Mouse (Mus musculus): ENCODE measurements around the gene Susd1.

Susd1 gene

DNA sequence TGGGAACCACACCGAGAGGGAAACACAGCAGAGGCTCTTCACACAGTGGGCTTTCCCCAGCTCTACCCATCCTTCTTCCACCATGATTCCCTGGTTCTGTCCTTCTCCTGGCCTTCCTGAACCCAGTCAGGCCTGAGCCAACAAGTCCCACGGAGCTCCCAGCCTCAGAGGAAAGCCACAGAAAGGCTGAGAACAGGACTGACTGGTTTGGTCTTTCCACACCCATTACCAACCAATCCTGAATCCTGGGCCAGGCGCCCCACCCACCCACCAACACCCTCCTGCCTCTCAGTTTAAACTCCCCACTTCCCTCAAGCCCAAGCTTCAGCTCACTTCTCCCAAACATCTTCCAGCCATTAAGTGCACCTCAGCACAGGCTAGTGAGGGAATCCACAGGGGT, 4.4 kb downstream of the Susd1 start:
- DNase-seq (ENCODE audit: low read depth, low spot score), result no peak

DNA sequence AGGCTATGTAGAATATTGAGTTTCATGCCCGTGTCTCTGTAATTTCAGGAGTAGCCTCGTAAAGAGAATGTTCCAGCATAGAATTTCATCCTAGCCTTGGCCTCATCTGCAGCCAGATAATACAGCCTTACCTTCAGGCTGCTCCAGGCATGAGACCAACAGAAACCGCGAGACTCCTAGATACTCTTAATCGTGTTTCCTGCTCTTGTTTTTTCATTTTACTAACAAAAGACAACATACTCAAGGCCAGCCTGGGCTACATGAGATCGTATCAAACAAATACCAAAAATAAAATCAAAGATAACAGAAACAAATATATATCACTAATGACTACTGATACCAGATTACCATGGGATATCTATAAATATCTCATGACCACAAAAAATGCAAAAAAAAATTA, 9.3 kb downstream of the Susd1 start:
- no peak for DNase-seq (ENCODE audit: low read depth, low spot score)

DNA sequence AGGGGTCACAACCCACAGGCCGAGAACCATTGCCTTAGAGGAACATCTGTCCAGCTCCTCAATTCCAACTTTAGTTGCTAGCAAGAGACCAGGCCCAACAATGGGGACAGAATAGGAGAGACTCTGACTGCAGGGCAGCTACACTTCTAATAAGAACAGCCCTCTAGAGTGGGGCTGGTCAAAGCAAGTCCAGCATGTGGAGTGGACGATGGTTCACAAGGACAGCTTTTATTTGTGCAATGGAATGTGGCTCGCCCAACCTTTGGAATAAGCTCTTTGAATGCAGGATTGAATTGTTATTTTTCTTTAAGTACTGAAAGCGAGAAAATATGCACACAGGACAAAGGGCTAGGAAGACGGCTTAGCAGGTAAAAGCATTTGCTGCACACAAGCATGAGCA, 12.0 kb downstream of the Susd1 start:
- no peak for DNase-seq (ENCODE audit: low read depth, low spot score)

DNA sequence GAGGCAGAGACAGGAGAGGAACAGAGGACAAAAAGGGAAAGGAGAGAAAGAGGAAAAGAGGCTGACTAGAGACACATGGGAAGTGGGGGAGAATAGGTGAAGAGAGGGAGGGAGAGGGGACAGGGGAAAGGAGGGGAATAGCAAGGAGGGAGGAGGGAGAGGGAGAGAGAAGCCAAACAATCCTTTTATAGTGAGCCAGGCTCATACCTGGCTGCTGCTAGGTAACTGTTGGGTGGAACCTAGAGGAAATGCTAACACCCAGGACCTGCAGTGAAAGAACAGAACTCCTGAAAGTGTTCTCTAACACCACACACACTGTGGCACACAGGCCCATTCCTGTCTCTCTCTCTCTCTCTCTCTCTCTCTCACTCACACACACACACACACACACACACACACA, 15.6 kb downstream of the Susd1 start:
- no peak for DNase-seq (ENCODE audit: low read depth, low spot score)

DNA sequence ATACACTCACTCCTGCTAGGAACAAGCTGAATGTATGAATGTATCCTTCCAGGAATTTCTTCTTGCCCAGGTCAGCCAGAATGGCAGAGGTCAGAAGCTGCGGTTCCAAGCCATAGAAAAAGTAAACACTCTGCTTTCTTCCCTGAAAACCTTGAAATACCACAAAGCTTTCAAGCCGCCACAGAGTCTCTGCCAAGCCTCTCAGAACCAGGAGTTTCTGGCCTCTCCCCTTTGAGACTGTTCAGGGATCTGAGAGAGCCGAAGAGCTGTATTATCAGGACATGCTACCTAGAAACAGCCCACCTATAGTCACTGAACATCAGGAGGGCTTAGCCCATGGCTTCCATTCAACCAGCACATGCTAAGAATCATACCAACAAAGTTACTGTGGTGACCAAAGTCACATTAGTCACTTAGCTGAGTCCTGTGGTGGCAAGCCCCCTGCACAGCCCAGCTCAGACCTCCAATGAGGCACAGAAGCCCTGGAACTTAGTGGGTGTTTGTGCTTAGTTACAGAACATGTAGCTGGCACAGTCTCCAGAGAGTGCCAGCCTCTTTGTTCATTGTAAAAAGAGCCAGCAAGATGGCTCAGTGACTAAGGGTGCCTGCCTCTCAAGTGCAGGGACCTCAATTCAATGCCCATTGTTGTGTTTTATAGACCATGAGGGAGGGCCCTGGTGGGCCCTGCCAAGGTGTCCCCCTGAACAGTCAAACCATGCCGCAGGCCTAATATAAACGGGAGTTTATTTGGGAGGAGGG, 16.2 kb downstream of the Susd1 start:
- DNase-seq (ENCODE audit: low read depth, low spot score), result no peak

DNA sequence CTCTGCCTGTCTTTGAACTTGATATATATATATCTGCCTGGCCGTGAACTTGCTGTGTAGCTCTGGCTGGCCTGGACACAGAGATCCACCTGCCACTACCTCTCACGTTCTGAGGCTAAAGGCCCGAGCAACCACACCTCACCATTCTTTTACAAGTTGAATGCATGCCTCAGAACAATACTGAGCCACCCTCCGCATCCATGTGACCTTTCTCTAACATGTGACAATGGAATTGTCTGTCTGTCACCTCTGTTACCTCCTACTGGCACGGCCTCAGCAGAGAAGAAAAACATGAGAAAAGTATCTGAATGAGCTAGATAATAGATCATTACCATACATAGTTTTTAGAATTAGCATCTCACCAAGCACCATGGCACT, 17.1 kb downstream of the Susd1 start:
- peak; percentile 89 for DNase-seq (ENCODE audit: low read depth, low spot score)

DNA sequence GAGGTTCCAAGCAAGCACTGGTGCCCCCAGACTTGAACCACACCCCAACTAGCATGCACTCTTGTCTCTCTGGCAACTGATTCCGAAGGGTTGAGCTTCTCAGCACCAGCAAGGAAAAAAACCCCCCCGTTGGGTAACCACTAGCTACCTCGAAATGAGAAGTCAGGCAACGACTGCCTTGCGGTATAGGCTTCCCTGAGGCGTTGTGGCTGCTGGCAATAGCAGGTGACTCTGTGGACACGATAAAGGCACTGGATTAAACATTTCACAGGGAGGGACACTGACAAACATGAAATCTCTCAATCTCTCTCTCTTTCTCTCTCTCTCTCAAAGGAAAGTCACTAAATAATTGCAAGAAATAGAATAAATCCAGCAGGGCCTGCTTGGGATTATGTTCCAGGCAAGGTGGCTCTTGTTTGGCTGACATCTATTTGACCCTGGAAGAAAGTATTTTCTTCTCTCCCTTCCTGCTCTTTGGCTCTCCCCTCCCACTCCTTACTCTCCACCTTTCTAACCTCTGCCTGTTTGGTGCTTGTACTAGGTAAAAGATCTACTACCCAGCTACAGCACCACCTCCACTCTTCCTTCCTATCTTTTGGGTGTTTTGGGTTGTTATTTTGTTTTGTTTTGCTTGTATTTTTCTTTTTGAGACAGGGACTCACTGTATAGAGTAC, 17.6 kb downstream of the Susd1 start:
- DNase-seq (ENCODE audit: low read depth, low spot score), result peak; percentile 71

DNA sequence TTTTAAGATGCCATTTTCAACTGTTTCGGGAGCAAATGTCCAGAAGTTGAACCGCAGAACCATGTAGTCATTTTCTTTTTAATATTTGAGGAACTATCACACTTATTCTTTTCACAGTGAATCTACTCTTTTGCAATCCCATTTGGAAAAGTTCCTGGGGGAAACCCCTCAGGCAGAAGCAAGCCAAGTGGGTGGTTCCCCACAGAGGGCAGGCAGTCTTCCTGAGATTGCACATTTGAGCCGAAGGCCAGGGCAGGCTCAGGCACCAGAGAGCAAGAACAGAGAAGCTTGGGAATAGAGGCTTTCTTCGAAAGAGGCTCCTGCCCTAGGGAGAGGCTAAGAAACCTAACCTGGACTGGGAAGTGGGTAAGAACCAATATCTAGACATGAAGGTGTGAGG, 19.2 kb downstream of the Susd1 start:
- DNase-seq (ENCODE audit: low read depth, low spot score), result no peak

DNA sequence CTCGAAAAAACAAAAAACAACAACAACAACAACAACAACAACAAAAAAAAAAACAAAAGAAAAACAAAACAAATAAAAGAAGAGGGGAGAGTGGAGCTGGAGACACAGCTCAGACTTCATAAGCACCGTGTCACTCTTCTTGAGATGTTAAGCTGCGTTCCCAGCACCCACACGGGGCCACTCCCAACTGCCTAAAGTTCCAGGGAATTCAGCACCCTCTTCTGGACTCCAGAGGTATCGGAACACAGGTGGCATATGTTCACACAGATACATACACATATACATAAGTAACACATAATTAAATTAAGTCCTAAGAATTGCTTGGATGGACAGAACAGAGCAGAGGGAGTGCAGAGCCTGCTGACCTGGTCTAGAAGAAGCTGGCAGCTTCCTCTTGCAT, 25.0 kb downstream of the Susd1 start:
- peak; percentile 59 for DNase-seq (ENCODE audit: low read depth, low spot score)

DNA sequence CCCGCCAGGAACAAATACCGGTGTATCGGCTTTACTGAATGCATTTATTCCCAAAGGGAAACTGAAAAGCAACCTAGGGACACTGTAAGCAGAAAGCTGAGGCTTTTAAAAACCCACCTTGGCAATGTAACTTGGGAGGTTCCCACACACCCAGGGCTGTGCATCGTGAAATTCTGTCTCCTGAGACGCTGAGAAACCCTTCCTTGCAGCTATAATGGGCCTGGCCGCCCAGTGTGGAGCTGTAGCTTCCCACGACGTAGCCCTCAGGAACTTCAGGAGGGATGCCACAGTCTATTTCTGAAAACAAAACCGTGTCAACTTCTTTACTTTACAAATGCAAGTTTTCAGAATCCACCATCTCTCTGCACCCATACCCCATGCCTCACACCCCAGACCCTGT, 27.3 kb downstream of the Susd1 start:
- DNase-seq (ENCODE audit: low read depth, low spot score), result no peak

DNA sequence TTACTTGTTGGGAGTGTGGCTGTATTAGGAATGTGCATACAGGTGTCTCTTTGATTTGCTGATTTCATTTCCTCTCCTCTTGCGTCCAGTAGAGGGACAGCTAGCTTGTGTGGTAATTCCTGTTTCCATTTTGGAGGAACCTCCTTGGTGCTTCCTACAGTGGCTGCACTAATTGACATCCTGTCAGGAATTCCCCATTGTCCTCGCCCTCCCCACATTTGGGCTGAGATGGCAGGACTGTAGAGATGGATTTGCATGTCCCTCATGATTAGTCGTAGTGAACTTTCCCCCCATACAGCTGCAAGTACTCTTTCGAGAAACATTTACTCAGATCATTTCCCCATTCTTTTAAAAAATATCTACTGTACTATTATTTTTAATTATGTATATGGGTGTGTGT, 30.7 kb downstream of the Susd1 start:
- no peak for DNase-seq (ENCODE audit: low read depth, low spot score)

DNA sequence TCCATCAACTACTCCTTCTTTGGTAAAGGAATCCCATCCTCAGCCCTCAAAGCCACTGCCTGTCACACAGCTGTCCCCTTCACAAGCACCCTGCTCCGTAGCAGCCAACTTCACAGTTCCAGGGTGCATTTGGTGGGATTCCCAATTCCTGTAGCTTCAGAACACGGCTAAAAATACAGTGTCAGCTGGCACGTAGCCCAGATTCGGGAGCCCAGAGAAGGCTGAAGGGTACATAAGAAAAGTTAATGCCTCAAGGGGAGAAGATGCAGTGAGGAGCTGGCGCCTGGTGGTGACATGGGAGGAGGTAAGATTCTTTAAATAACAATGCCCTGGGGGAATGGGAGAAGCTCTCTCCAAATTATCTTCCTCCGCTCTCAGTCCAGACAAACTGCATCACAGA, 34.1 kb downstream of the Susd1 start:
- DNase-seq (ENCODE audit: low read depth, low spot score), result peak; percentile 58

DNA sequence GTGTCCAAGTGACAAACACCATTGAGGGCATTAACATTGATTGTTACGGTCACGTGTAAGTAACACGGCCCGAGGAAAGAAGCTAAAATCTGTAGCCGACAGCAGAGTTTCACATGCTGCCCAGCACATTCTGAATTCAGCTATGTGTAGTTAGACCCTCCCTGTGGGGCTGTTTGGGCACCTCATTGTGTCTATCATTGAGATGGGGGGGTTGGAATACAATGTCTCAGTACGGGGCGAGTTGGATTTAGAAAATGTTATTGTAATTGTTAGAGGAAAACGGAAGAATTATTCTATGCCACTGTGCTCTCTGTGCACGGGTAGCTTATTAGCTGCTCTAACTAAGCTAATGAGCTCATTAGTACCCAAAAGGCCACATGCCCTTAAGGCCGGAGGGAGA, 37.5 kb downstream of the Susd1 start:
- no peak for DNase-seq (ENCODE audit: low read depth, low spot score)

DNA sequence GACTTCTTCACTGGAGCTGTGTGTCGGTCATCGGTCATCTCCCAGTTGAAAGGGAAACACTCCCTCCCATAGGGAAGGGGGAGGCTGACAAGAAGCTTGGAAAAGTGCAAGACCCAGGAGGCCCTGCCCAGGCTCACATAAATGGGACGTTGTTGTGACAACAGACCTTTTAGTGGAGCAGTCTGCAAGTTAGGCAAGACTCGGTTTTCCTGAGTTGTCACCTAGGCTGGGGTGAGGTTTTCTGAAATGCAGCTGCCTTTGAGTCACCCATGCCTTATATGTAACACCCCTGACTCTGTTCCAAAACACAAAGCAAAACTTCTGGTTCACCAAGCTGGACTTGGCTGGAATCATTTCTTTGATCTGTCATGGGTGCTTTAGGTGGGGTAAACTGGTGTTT, 39.1 kb downstream of the Susd1 start:
- DNase-seq (ENCODE audit: low read depth, low spot score), result no peak

DNA sequence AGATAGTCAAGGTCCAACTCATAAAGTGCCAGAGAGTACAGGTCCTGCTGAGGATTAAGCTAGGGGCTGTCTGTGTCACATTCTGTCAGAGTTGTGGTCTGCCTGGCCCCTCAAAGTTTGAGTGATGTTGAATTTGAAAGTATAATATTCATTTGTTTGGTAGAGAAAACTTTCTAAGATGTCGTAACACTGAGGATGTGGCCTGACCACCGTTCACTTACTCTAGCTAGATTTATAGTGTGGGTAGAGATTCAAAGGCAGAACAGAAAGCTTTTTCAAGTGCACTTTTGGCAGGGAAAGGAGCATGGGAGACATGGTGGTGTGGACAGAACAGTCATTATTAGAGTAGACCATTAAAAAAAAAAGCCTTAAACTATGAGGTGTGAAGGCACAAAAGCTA, 42.9 kb downstream of the Susd1 start:
- DNase-seq (ENCODE audit: low read depth, low spot score), result no peak

DNA sequence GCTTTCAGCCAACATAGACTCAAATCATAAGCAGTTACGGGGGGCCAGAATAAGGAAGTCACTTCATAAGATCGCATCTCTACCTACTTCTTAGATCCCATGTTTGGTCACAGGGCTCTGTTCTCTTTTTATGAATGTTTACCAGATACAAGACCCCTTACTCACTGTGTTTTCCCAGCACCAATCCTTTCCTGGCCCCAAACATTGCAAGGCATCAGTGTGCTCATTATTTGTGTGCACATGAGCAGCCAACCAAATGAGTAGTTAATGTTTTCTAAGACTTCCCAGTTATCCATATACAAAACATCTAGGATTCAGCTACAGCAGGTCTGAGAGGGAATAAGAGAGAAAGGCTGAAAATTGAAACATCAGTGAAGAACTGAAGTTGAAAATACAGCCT, 44.3 kb downstream of the Susd1 start:
- DNase-seq (ENCODE audit: low read depth, low spot score), result no peak

DNA sequence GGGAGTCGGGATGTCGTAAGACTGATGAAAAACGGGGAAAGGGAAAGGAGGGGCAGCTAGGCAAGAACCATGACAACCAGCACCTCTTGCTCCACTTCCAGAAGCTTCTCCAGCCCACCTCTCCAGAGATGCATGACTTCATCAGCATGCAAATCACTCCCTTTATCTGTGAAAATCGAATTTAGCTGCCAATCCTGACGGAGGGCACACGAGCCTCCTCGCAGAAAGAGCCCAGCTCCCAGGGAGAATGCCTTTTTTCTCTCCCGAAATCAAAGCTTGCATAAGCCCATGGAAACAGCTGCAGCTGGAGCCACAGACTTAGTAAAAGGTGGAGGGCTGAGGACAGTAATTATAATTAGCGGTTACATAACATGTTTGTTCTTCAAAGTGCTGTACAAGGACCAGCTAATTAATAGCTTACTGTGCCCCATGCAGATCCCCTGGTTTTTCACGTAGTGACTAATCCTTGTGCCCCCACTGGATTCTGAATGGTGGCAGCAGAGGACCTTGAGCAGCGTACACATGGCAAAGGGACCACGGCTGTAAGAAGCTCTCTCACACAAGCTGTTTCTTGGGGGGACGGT, 49.9 kb downstream of the Susd1 start:
- no peak for DNase-seq (ENCODE audit: low read depth, low spot score)

DNA sequence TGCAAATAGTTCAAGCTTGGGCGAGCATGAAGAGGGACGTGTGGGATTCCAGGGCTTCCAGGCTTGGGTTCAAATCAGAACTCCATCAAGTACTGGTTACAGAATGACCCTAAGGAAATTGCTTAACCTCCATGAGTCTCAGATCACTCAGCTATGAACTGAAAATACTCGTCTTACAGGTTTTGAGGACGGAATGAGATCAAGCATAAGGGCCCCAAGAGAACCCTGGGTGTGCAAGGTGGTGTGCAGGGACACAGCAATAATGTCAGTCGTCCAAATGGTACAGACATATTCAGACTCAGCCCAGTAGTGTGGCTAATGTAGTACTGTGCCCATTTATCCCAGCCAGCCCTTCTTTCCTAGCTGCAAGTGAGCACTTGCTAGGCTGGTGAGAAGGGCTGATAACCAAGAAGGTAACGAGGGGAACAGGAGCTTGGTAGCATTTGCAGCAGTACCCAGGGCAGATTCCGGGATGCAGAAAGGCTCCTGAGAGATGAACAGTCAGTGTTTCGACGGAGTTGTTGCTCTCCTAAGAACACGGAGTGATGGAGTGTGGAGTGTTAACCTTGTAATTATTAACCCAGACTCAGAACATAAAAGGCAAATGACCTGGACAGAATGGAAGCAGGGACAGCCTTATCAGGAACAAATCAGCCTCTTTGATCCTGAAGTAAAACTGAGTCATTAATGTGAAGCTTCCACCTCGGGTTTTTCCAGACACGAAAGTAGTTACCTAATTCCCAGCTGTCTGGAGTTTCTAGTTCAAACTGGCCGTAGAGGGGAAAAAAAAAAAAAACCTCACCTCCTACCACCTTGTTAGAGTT, 50.8 kb downstream of the Susd1 start:
- no peak for DNase-seq (ENCODE audit: low read depth, low spot score)

DNA sequence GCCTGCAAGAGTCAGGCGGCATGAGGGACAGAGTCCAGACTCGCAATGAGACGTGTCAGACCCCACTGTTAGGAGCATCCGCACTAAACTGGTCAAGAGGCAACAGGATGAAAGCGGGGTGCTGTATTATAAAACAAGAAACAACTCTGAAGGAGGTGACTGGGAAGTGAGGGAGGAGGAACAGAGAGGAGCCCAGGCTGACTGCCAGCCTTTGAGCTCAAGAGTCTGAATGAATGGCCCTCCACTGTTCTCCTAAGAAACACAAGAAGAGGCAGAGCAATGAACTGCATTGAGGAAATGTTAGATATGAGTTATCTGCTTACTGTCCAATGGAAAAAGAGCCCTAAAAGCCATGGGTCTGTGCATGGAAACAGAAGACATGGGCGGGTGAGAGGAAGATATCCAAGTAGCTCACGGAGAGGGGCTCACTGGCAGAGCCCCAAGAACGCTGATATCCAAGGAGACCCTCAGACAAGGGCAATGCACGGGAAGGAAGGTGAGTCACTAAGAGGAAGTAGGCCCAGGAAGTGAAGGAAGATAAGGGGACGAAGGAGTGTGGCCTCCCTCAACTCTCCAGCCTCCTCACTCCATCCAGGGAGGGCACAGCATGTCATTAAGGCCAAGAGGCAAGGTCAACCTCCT, 53.1 kb downstream of the Susd1 start:
- DNase-seq (ENCODE audit: low read depth, low spot score), result no peak

DNA sequence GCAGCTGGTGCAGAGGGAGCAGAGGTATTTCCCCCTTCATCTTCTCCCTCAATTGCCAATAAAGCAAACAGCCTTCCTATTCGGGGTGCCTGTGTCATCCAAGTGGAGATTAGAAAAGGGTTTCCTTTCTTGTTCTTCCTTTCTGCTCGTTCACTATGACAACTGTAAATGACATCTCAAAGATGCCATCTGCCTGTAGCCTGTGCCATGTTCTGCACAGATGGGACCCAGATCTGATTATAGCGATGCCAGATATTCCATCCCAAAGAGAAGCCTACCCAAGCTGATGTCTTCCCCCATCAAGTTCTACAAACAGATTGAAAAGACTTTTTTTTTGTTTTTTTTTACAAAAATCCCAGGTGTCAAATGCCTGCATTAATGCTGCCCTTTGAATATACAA, 54.6 kb downstream of the Susd1 start:
- no peak for DNase-seq (ENCODE audit: low read depth, low spot score)

DNA sequence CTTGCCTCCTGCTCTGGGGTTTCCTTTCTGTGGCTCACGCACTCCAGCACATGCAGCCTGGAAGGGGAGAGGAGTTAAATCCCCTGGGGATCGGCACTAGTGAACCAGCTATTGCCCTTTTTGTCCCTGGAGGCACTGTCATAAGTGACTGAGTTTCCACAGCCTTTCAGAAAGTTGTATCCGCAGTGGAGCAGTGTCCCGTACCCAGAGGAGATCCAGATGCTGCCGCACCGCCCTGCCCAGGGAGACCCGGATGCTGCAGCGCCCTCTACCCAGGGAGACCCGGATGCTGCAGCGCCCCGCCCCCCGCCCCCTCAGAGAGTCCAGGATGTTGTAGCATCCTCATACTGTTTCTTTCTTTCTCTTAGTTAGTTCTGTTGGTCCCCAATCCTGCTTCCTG, 56.3 kb downstream of the Susd1 start:
- DNase-seq (ENCODE audit: low read depth, low spot score), result peak; percentile 65
